Mouse (Mus musculus) retina, embryonic 14.5 days (tissue): Measurements from ENCODE around the gene Ror1.

ENCODE experiments used
- DNase-seq: peaks from one replicate; pipeline ENCODE4 v3.0.0-alpha.2; 2015; ENCODE audit warnings: low spot score

The Ror1 gene

GRCm38 (mm10) chr4:100488447-100488846 is 392.9 kb downstream of the Ror1 start:
- DNase-seq, result no peak
